Mouse (Mus musculus) thymus, adult 2 months (tissue): ENCODE results near the gene Vav3. TPM values are rescaled to one million over a fixed set of nuclear protein-coding genes. Genes with fewer than 3 reads are reported as not detected.

ENCODE experiments used
- DNase-seq: peaks from one replicate; pipeline ENCODE4 v3.0.0; 2021
- H3K27ac ChIP-seq: fragments of 200-500 bp; 2 replicates; pipeline ENCODE4 v1.5.1; 2012; ENCODE audit warnings: low read length, control low read depth; ENCODE audit not compliant: control insufficient read depth, insufficient read depth
- H3K27me3 ChIP-seq: fragments of 200-500 bp; 2 replicates; pipeline ENCODE4 v1.6.1; 2012; ENCODE audit warnings: mild to moderate bottlenecking, low read length, moderate library complexity, mixed read lengths; ENCODE audit not compliant: control insufficient read depth, insufficient read depth
- H3K36me3 ChIP-seq: fragments of 200-500 bp; 2 replicates; pipeline ENCODE4 v1.6.1; 2012; ENCODE audit warnings: mild to moderate bottlenecking, low read length, moderate library complexity; ENCODE audit not compliant: control insufficient read depth, insufficient read depth
- H3K4me1 ChIP-seq: fragments of 200-500 bp; replicated peaks from 2 replicates; pipeline ENCODE4 v1.6.1; 2012; ENCODE audit warnings: low read length; ENCODE audit not compliant: control insufficient read depth, insufficient read depth
- H3K4me3 ChIP-seq: fragments of 200-500 bp; 2 replicates; pipeline ENCODE4 v1.5.1; 2012; ENCODE audit warnings: mild to moderate bottlenecking, low read length, control low read depth, moderate library complexity; ENCODE audit not compliant: control insufficient read depth, insufficient read depth
- CTCF ChIP-seq: fragments of 200-500 bp; IDR thresholded peaks from 2 replicates; pipeline ENCODE4 v1.5.1; 2012; ENCODE audit warnings: mild to moderate bottlenecking, control low read depth, low read length, moderate library complexity, borderline replicate concordance; ENCODE audit not compliant: control insufficient read depth, poor library complexity, insufficient read depth; ENCODE audit errors: extremely low read depth
- POLR2A ChIP-seq: fragments of 200-500 bp; IDR thresholded peaks from 2 replicates; pipeline ENCODE4 v1.6.1; 2012; ENCODE audit warnings: mild to moderate bottlenecking, low read length, control low read depth, moderate library complexity; ENCODE audit not compliant: control insufficient read depth, poor library complexity, insufficient read depth; ENCODE audit errors: extremely low read depth
- WGBS: fragments of 180-500 bp; shearing (Covaris S2); methylation state at CpG from one replicate; pipeline ENCODE4 v1.1.7; 2018; 5-methylcytosine and 5-hydroxymethylcytosine counted together
- polyA plus RNA-seq: library from polyadenylated mRNA; depleted of rRNA; stranded (reverse); fragments of >200 nt; gene quantifications from 2 replicates; pipeline ENCODE4 v1.2.3, GENCODE M21; 2012

The Vav3 gene
- polyA plus RNA-seq, 1 experiment: 3.1 TPM

- TF ChIP-seq CTCF: no peak
- DNase-seq: no peak
- no peaks in the 10 kb centered on the region for H3K36me3 ChIP-seq
- H3K27me3 ChIP-seq: no peaks in the 10 kb centered on the region
- H3K27ac ChIP-seq: no peak overlapping the region
- 94% methylated on average over 4 of the region's 4 CpGs for WGBS
- no peaks in the 10 kb centered on the region for H3K4me1 ChIP-seq
- H3K4me3 ChIP-seq: no peak overlapping the region
These were observed 300.3 kb downstream of the Vav3 start for GRCm38 (mm10) chr3:109640796-109641195.

GRCm38 (mm10) chr3:109648242-109648641 lies 307.8 kb downstream of the Vav3 start:
- no peak overlapping the region for H3K27ac ChIP-seq
- no peak for DNase-seq
- TF ChIP-seq POLR2A (no peak), CTCF (no peak)
- no peaks in the 10 kb centered on the region for H3K4me1 ChIP-seq
- no peak overlapping the region for H3K4me3 ChIP-seq
- H3K36me3 ChIP-seq: no peaks in the 10 kb centered on the region
- 93% methylated on average over 2 of the region's 2 CpGs for WGBS
- no peaks in the 10 kb centered on the region for H3K27me3 ChIP-seq

GRCm38 (mm10) chr3:109651479-109651878 lies 311.0 kb downstream of the Vav3 start:
- WGBS: 96% methylated on average over 3 of the region's 3 CpGs
- H3K4me3 ChIP-seq: no peak overlapping the region
- H3K4me1 ChIP-seq: no peaks in the 10 kb centered on the region
- TF ChIP-seq POLR2A: no peak
- no peak for TF ChIP-seq CTCF
- H3K27me3 ChIP-seq: no peaks in the 10 kb centered on the region
- no peak overlapping the region for H3K27ac ChIP-seq
- no peak for DNase-seq
- H3K36me3 ChIP-seq: no peaks in the 10 kb centered on the region

- TF ChIP-seq POLR2A (no peak), CTCF (no peak)
- H3K27me3 ChIP-seq: no peaks in the 10 kb centered on the region
- H3K4me3 ChIP-seq: no peak overlapping the region
- H3K36me3 ChIP-seq: no peaks in the 10 kb centered on the region
- H3K4me1 ChIP-seq: no peaks in the 10 kb centered on the region
- 99% methylated on average over 12 of the region's 12 CpGs for WGBS
- no peak for DNase-seq
- H3K27ac ChIP-seq: no peak overlapping the region
These were observed 312.6 kb downstream of the Vav3 start for GRCm38 (mm10) chr3:109652860-109653631.

GRCm38 (mm10) chr3:109654386-109654785 lies 313.9 kb downstream of the Vav3 start:
- TF ChIP-seq POLR2A (no peak), CTCF (no peak)
- H3K36me3 ChIP-seq: no peaks in the 10 kb centered on the region
- no peak overlapping the region for H3K27ac ChIP-seq
- no peaks in the 10 kb centered on the region for H3K4me1 ChIP-seq
- WGBS: 97% methylated on average over 4 of the region's 4 CpGs
- H3K27me3 ChIP-seq: no peaks in the 10 kb centered on the region
- DNase-seq: no peak
- no peak overlapping the region for H3K4me3 ChIP-seq

GRCm38 (mm10) chr3:109671716-109672115 lies 331.3 kb downstream of the Vav3 start:
- no peak overlapping the region for H3K27ac ChIP-seq
- no peak overlapping the region for H3K4me3 ChIP-seq
- H3K36me3 ChIP-seq: no peaks in the 10 kb centered on the region
- H3K4me1 ChIP-seq: no peaks in the 10 kb centered on the region
- TF ChIP-seq POLR2A (no peak), CTCF (no peak)
- 95% methylated on average over 4 of the region's 4 CpGs for WGBS
- no peak for DNase-seq
- H3K27me3 ChIP-seq: no peaks in the 10 kb centered on the region

- WGBS: 92% methylated on average over 1 of the region's 1 CpGs
- Histone ChIP-seq H3K4me3 (no peak overlapping the region), H3K4me1 (no peaks in the 10 kb centered on the region), H3K27ac (no peak overlapping the region), H3K36me3 (no peaks in the 10 kb centered on the region), H3K27me3 (no peaks in the 10 kb centered on the region)
- no peak for TF ChIP-seq POLR2A
- TF ChIP-seq CTCF: no peak
- DNase-seq: no peak
These were observed 332.5 kb downstream of the Vav3 start for GRCm38 (mm10) chr3:109672925-109673324.
